Mouse (Mus musculus) right cerebral cortex, postnatal 10 days (tissue): ENCODE results near the gene Itih3.
A peak's percentile ranks its signal among the peaks of the same experiment; 100 is the strongest.

Experiments used
- DNase-seq, 2 experiments: peaks; one replicate each; pipeline ENCODE4 v3.0.0; 2021; ENCODE audit warnings: low spot score in 2 of 2

The Itih3 gene

DNA sequence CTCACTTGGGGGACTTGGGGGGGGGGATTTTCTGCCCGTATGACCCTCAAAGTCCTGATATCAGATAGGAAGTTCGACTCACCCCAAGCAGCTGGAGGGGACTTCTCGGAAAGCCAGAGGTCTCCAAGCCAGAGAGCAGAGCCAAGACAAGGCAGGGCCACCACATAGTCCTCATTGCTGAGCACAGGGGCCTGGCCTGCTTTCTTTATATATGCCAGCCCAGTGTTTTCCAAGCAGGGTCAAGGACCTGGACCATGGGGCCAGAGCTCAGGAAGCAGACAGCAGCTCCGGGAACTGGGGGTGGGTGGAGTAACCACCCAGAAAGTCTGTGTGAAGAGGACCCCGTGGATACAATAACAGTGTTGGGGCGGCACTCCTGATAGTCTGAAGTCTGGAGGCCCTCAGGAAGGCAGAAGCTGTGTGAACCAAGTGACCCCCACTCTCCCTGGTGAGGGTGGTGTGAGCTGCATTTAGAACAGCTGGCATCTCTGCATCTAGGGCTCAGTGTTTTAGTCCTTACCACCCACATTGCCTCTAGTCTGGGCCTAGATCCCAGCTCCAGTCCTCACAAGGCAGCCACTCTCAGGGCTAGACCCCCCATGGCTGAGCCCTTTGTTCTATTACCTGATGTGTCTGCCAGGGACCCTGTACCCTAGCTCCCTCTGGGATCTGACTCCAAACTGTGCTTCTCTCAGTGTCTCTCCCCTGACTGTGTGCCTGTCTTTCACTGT, at the start of gene Itih3:
Gene Itih3 (minus strand): TSS at position 386 of the 731 bp plus-strand sequence.
- DNase-seq = peak; percentile 62 to 76

DNA sequence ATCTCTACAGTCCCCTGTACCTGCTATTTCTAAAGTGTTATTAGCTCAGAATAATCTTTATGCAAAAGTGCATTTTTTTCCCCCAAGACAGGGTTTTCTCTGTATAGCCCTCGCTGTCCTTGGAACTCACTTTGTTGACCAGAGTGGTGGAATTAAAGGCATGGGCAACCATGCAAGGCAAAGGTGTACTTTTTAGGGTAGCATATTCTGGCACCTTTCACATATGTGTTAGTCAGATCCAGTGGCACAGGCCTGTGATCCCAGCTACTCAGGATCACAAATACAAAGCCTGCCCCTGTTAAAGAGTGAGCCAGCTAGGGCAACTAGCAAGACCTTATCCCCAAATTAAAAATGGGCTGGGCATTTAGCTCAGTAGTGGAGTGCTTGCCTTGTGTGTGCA, 36.8 kb upstream of the Itih3 start:
- DNase-seq = no peak

DNA sequence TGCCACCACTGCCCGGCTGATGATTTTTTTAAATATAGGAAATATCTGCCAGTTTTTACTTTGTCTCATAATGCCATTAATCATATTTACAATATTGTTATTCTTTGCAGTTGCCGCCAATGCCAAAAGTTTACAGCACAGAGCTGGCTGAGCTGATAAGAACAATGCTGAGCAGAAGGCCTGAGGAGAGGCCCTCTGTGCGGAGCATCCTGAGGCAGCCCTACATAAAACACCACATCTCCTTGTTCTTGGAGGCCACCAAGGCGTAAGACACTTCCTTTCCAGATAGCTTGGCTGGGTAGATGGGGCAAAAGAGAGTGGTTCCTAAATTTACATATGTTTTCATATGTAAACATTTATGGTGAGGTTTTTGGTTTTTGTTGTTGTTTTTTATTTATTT, 35.5 kb upstream of the Itih3 start:
- no peak for DNase-seq

DNA sequence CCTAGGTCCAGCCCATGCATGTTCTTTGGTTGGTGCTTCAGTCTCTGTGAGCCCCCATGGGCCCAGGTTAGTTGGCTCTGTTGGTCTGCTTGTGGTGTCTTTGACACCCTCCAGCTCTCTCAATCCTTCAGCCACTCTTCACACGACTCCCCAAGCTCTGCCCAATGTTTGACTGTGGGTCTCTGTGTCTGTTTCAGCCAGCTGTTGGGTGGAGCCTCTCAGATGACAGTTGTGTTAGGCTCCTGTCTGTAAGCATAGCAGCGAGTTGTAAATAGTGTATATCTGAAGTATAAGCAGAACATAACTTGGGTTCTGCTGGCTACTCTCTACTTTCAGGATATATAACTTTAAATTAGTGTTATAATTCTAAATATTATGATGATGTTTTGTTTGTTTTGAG, 35.0 kb upstream of the Itih3 start:
- DNase-seq = no peak

DNA sequence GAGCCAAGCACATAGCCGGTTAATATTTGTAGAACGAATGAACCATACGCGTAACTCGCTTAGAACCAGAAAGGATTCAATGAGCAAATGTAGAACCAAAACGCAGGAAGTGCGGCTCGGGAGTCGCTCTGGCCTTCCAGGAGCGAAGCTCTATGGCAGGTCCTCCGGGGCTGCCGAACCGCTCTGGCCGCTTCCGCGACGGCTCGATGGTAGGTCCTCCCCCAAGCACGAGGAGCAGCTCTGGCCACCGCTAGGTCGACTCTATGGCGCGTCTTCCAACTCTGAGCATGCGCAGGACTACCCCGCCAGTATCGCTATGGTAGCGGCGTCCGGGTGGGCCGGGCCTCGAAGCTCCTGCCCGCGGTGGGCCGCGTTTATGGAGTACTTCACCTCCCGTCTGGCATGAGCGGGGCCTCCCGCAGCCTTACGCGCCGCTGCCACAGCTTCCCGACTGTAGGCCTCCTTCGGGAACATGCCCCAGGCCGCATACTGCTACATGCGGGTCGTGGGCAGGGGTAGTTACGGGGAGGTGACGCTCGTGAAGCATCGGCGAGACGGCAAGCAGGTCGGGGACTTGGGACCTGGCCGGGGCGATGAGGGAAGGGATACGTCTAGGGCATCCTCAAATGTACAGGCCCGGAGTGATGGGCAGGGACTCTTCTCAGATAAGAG, 27.7 kb upstream of the Itih3 start, which contains the start of gene Nek4:
Gene Nek4 (plus strand): TSS at position 224 of the 672 bp plus-strand sequence.
- peak; percentile 98 to 99 for DNase-seq

DNA sequence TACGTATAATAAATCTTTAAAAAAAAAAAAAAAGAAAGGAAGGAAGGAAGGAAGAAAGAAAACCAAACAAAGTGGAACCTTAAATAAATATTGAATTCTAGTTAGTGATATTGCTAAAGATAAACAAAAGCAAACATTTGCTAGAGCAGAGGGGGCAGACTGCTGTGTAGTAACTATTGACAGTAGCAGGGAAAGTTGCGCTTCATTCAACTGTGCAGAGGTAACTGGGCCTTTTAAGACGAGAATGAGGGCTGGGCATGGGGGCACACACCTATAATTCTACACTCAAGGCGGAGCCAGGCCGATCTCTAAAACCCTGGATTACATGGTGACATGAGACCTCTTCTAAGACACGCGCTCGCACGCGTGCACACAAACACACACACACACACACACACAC, 26.4 kb upstream of the Itih3 start:
- no peak for DNase-seq

DNA sequence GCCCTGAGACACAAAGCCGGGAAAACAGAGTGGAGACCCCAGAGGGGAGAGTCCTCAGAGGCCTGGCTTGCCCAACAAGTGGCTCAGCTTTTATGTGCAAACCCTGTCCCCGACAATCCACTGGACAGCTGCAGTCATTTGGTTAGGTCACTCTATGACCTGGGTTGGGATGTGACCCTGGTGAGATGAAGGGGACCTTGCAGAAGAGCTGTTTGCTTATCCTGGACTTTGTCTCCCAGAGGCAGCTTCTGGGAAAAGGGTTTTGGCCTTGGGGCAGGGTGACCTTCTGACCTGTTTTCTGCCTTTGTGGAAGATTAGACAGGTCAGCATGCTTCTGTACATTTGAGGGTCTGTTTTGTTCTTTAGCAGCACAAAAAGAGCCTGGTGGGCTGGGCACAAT, 21.2 kb upstream of the Itih3 start:
- DNase-seq = no peak

DNA sequence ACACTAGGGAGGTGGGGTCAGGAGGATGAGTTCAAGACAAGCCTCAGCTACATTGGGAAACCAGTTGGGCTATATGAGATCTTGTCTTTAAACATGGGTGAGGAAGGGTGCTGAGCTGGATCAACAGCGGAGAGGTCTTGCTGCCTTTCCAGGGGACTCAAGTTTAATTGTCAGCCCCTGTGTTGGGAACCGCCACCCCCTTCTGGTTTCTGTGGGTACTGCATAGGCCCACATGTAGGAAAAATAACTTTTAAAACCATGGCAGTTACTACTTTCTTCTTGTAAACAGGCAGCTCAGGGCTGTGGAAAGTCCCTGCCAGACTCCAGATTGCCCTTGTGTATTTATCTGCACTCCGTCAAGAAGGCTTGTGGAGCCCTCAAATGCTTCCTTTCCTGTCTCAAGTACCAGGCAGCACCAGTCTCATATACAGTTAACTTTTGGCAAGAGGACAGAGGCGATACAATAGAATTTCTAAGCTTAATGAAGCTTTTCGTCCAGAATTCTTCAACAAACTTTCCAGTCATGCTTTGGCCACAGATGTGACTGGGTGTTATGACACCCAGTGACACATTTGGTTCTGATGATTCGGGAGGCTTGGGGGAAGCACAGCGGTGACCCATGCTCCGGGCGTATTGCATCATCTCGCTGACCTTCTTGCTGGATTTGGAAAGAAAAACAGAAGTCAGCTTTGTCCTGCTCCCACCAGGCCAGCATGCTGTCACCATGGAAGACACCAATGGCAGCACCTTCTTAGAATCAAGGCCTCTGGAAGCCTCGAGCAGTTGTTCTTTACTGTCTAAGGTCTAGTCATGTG, 20.5 kb upstream of the Itih3 start:
- peak; percentile 59 to 73 for DNase-seq

DNA sequence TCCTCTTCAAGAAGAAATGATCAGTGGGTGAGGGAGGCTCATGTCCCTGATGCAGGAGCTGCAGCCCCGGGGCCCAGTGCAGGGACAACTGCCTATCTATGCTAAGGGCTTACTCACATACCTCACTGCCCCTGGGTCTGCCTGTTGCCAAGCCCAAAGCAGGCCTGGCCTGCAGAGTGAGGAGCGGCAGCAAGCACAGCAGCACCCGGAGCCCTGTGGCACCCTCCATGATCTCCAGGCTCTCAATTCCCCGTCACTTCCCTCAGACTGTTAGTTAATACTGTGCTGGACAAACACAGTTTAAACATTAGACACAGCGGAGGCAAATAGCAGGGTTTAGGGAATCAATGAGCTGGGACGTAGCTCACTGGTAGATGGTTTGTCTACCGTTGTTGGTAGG, 19.5 kb upstream of the Itih3 start, which contains the start of gene Itih1:
Gene Itih1 (minus strand): TSS at position 252 of the 400 bp plus-strand sequence.
- DNase-seq = no peak

DNA sequence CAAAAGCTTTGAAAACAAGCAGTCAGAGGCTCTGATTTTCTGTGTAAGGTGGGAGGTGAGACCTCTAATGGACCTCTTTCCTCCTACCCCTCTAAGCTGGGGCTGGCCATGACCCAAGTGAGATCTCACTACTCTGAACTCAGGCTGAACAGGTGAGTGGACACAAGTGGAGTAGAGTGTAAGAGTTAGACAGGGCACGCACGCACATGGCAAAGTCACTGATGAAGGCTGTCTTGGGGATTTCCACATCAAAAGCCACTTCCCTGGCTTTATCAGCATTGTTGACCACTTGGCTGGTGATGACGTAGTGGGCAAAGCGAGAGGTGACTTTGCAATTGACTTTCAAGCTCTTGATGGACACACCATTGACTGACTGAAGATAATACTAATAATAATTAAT, 18.7 kb upstream of the Itih3 start:
- no peak for DNase-seq

DNA sequence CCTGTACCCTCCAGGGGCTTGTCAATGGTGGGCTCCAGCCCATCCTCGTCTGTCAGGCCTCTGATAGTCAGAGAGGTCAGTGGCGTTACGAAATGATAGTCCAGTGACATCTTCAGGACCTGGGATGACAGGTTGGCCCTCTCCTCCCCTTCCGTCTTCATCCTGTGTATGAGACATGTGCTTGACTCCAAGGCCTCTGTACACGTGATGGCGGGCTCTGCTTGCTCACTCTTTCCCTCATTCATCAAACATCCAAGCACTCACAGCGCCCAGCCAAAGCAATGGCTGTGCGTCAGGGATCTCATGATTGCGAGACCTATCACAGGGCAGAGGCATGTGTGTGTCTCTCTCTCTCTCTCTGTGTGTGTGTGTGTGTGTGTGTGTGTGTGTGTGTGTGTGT, 9.8 kb upstream of the Itih3 start:
- DNase-seq = no peak

DNA sequence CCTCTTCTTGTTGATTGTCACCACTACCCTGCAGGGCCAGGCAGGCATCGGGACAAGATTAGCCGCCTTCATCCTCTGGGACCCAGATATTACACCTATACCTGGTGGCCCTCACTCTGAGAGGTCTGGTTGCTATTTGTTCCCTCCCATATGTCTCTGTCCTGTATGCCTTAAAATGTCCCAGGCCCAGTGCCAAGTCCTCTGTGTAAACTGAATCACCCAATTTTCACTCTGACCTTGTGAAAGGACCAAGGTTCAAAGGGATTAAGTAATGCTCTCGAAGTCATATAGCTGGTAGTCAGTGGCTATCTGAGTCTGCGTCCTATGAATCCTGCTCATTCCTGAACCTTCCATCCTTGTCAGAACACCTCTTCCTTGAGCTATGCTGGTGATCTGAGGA, 6.8 kb upstream of the Itih3 start:
- no peak for DNase-seq

DNA sequence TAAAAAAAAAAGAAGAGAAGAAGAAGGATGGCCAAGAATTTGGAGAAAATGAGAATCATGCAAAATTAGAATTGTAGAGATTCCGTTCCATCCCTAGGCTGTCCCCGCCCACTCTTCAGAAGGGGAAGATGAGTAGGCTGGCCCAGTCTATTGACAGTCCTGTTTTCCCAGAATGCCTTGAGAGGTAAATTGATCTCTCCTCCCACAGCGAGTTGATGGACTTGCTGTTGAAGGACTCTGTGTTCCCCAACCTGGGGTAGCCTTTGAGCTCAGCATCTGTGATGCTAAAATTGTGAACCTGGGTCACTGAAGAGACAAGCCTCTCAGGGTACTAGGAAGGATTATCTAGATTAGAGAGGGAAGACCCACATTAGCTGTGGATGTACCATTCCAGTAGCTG, 1.9 kb upstream of the Itih3 start:
- DNase-seq = no peak

DNA sequence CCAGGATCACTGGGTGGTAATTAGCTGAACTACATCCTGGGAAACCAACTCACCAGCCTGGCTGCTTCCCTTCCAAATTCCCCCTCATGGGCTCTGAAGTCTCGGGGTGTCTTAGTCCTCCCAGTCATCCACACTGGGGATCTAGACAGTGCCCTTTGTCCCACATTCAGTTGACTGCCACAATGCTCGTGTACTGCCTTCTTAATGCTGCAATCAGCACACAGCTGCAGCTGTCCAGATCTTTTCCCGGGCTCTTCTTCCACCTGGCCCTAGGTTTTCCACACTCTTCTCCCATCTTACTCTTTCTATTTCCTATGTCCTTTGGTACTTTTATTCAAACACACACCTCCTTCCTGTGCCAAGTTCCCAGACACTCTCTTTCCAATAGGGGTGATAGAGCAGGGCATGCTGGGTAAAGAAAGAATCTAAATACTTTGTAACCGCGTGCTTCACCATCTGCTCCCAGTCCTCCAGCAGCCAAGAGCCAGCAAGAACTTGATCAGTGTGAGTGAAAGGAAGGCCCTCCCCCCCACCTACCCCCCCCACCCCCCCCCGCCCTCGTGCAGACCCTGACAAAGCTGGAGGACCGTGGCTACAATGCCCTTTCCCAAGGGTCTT, 1.4 kb downstream of the Itih3 start:
- DNase-seq = peak in 1 of 2 experiments; percentile 45

DNA sequence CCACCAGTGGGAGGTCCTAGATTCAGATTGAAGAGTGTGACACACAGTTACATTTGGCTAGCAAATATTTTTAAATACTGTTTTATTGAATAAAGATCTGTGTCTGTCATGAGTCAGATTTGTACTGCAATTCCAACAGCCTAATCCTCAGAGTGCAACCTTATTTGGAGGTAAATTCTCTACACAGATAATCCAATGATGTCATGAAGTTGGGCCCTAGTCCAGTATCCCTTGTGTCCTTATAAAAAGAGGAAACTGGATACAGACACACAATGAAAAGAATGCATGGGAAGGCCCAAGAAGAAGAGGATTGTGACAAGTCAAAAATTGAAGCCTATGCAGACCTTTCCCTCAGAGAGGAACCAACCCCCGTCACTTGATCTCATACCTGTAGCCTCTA, 7.0 kb downstream of the Itih3 start:
- DNase-seq = no peak

DNA sequence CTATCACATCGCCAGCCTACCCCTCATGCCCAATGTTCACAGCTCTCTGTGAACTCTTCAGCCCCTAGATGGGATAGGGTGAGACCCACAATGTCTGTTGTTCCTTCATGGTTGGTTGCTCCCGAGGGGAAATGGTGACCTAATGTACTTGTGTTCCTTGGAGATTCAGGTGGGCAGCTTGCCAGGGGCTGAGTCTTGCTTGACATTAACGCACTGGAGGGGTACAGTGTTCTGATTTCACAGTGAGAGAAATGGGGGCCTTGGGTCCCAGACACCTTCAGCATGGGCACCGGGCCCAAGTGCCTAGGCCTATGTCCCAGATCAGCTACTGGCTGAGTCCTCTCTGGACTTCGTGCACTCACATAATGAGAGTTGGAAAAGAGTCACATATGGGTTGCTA, 10.2 kb downstream of the Itih3 start:
- no peak for DNase-seq

DNA sequence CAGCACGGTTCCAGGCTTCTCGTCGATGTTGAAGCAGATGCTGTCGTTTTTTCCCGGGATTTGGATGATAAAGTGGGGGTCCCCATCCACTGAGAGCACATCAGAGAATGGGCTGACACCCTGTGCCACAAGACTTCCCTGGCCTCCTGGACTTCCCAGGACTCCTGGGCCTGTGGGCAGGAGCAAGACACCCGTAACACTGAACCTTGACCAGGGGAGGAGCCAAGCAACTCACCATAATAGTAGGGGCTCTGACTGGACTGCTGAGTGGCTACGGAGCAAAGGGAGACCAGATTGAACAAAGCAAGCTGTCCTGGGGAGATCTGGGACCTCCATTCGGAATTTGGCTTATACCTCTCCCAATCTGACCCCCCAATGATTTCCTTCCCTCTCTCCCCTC, 10.9 kb downstream of the Itih3 start:
- no peak for DNase-seq

DNA sequence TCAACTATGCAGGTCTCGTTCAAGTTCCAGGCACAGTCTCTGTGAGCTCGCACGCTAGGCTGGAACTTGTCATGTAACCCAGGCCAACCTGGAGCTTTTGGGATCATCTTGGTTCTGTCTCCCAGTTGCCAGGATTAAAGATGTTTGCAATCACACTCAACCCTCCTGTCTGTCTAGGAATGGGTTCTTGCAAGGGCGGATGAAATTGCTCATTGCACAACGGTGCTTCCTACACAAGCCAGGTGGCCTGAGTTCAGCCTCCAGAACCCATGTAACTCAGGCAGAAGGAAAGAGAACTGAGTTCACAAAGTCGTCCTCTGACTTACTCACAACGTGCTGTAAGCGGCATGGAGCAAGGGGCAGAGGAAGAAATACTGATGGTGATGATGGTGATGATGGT, 12.4 kb downstream of the Itih3 start:
- DNase-seq = no peak

DNA sequence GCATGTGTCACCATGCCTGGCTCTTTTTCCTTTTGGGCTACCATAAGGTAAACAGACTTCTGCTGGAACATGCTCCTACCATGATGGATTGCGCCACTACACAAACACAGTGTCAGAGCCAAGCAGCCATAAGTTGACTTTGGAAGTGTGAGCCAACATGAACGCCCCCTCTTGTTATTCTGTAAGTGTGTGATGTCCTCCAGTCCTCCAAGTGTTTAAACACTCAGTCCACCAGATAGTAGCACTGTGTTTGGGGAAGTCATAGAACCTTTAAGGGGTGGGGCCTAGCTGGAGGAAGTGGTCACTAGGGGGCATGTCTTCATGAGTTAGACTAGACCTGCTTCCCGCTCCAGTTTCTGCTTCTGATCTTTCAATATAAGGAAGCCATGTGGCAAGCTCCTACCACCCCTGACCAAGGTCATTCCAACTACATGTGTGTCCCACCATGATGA, 15.7 kb downstream of the Itih3 start:
- no peak for DNase-seq

DNA sequence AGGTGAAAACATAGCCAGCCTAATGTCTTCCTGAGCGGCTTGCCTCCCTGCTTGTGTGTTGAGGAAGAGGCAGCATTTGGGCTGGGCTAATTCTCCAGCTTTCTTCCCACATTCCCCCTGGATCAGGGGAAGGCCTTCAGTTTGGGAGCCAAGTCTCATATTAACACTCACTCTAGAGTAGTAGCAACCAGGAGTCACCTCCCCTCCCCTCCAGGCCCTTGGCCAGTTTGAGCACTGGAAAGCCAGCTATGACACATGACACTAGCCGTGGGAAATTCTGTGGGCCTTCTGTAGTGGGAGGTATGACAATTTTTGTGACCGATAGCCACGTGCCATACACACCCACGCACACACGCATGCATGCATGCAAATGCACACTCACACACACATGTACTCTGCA, 17.6 kb downstream of the Itih3 start:
- no peak for DNase-seq

DNA sequence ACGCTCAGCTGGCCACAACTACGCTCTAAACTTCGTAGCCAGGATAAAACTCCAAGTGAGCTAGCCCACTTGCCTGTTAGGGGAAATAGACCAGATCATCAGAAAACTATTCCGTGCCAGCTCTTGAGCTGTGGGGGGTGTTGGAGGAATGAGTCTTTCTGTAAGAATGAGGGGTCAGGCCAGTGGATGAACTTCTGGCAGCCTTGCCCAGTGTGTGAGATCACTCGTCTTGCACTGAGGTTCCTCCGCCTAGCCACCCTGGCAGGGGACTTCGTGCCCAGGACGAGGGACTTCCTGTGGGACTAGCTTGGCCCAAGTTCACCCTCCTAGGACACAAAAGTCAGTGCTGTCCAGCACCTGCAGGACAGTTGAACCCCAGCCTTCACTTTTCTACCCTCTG, 19.3 kb downstream of the Itih3 start:
- no peak for DNase-seq

DNA sequence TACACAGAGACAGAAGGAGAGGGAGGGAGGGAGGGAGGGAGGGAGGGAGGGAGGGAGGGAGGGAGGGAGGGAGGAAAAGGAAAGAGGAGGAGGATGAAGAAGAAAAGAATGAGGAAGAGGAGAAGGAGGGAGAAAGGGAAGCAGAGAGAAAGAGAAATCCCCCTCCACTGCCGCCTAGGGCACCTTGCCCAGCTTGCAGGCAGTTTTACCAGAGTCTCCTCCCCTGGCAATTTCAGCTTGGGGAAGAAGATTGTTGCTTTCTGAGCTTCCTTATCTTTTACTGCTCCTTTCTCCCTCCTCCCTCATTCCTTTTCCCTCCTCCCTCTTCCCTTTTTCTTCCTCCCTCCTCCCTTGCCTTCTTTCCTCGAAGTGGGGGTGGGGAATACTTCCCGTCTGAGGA, 20.5 kb downstream of the Itih3 start:
- DNase-seq = no peak
